ENCODE assay signal across 12 mouse cellular contexts in genomic region chr14:86056991-86057390, GRCm38 (mm10).
A peak's percentile ranks its signal among the peaks of the same experiment; 100 is the strongest.
DNase-seq lines count a peak whose midpoint lies in the region; ATAC-seq and TF ChIP-seq lines count a peak whose summit lies in the region.
"Had no signal": no experiment of that assay in that cellular context is flagged by ENCODE, and none has a peak within 500 bp of the region (broad histone marks: within the 10 kb centered on the region; RNA-seq: fewer than 3 reads in every experiment).

No protein-coding gene starts in this region.

- DNase-seq in hindbrain, postnatal 0 days (ENCODE audit: low spot score): peak; percentile 17
- no peak for DNase-seq in lung, postnatal 14 days
- no peak for DNase-seq in liver
- DNase-seq: heart, postnatal 4 days; kidney, adult 9 months had no signal

- 58% methylated on average over 4 of the region's 4 CpGs for WGBS in hindbrain, postnatal 0 days
- WGBS in hindbrain, embryonic 12.5 days: 72% methylated on average over 4 of the region's 4 CpGs
- WGBS in lung, embryonic 16.5 days: 31% methylated on average over 4 of the region's 4 CpGs
- WGBS in forebrain, embryonic 16.5 days: 51% methylated on average over 4 of the region's 4 CpGs
- 18% methylated on average over 4 of the region's 4 CpGs for WGBS in limb, embryonic 15.5 days

- H3K9ac ChIP-seq in hindbrain, postnatal 0 days (replicated peaks; ENCODE audit: low read length): no peak overlapping the region
- no peak overlapping the region for H3K9ac ChIP-seq in hindbrain, embryonic 12.5 days
- no peak overlapping the region for H3K9ac ChIP-seq in lung, embryonic 16.5 days (ENCODE audit: low read length)
- no peak overlapping the region for H3K9ac ChIP-seq in forebrain, embryonic 16.5 days (replicated peaks; ENCODE audit: low read depth, low read length)
- no peak overlapping the region for H3K9ac ChIP-seq in limb, embryonic 15.5 days
- H3K9ac ChIP-seq: heart, embryonic 12.5 days; midbrain, embryonic 15.5 days had no signal

- no peaks in the 10 kb centered on the region for H3K27me3 ChIP-seq in hindbrain, postnatal 0 days (ENCODE audit: insufficient read depth, low read length)
- H3K27me3 ChIP-seq in hindbrain, embryonic 12.5 days: no peaks in the 10 kb centered on the region
- H3K27me3 ChIP-seq in lung, embryonic 16.5 days (ENCODE audit: control insufficient read depth, insufficient read depth, low read depth, low read length): no peaks in the 10 kb centered on the region
- H3K27me3 ChIP-seq in forebrain, embryonic 16.5 days (replicated peaks; ENCODE audit: control insufficient read depth, insufficient read depth, low read length): no peaks in the 10 kb centered on the region
- H3K27me3 ChIP-seq in limb, embryonic 15.5 days: no peaks in the 10 kb centered on the region
- H3K27me3 ChIP-seq: heart, embryonic 12.5 days; midbrain, embryonic 15.5 days had no signal

- H3K36me3 ChIP-seq in hindbrain, postnatal 0 days (ENCODE audit: insufficient read depth, low read length): no peaks in the 10 kb centered on the region
- no peaks in the 10 kb centered on the region for H3K36me3 ChIP-seq in hindbrain, embryonic 12.5 days
- H3K36me3 ChIP-seq in lung, embryonic 16.5 days (ENCODE audit: control insufficient read depth, insufficient read depth, low read length): no peaks in the 10 kb centered on the region
- H3K36me3 ChIP-seq in forebrain, embryonic 16.5 days (ENCODE audit: control insufficient read depth, insufficient read depth): no peaks in the 10 kb centered on the region
- H3K36me3 ChIP-seq in limb, embryonic 15.5 days: no peaks in the 10 kb centered on the region
- H3K36me3 ChIP-seq: heart, embryonic 12.5 days; midbrain, embryonic 15.5 days had no signal

- no peaks in the 10 kb centered on the region for H3K9me3 ChIP-seq in hindbrain, postnatal 0 days (ENCODE audit: low read length)
- H3K9me3 ChIP-seq in hindbrain, embryonic 12.5 days (replicated peaks): no peaks in the 10 kb centered on the region
- H3K9me3 ChIP-seq in lung, embryonic 16.5 days (ENCODE audit: control insufficient read depth, low read length): no peaks in the 10 kb centered on the region
- H3K9me3 ChIP-seq in forebrain, embryonic 16.5 days (ENCODE audit: control insufficient read depth, low read length): no peaks in the 10 kb centered on the region
- no peaks in the 10 kb centered on the region for H3K9me3 ChIP-seq in limb, embryonic 15.5 days
- H3K9me3 ChIP-seq: heart, embryonic 12.5 days; midbrain, embryonic 15.5 days had no signal

- ATAC-seq in hindbrain, postnatal 0 days: no peak
- no peak for ATAC-seq in hindbrain, embryonic 12.5 days (ENCODE audit: low FRiP score)
- ATAC-seq in lung, embryonic 16.5 days (ENCODE audit: low read depth): peak; percentile 95
- peak; percentile 73 for ATAC-seq in forebrain, embryonic 16.5 days
- ATAC-seq in limb, embryonic 15.5 days (ENCODE audit: insufficient number of reproducible peaks, low FRiP score, low TSS enrichment, low read depth): peak; percentile 63; the same call in 1 of the 2 replicates
- ATAC-seq: midbrain, embryonic 15.5 days had no signal

- H3K27ac ChIP-seq in hindbrain, postnatal 0 days: no peak overlapping the region
- no peak overlapping the region for H3K27ac ChIP-seq in hindbrain, embryonic 12.5 days
- no peak overlapping the region for H3K27ac ChIP-seq in lung, embryonic 16.5 days (ENCODE audit: low read length)
- H3K27ac ChIP-seq in forebrain, embryonic 16.5 days (ENCODE audit: low read length): no peak overlapping the region
- H3K27ac ChIP-seq in limb, embryonic 15.5 days: no peak overlapping the region
- H3K27ac ChIP-seq: midbrain, embryonic 15.5 days had no signal

- no peak overlapping the region for H3K4me3 ChIP-seq in hindbrain, postnatal 0 days (ENCODE audit: low read length)
- no peak overlapping the region for H3K4me3 ChIP-seq in hindbrain, embryonic 12.5 days
- H3K4me3 ChIP-seq in lung, embryonic 16.5 days (ENCODE audit: low read length): no peak overlapping the region
- no peak overlapping the region for H3K4me3 ChIP-seq in forebrain, embryonic 16.5 days (replicated peaks; ENCODE audit: low read length)
- H3K4me3 ChIP-seq in limb, embryonic 15.5 days: no peak overlapping the region
- H3K4me3 ChIP-seq: erythroblast, embryonic 14.5 days; heart, embryonic 12.5 days; midbrain, embryonic 15.5 days had no signal

- H3K4me2 ChIP-seq in hindbrain, postnatal 0 days (ENCODE audit: low read depth, low read length): no peak overlapping the region
- no peak overlapping the region for H3K4me2 ChIP-seq in hindbrain, embryonic 12.5 days (replicated peaks)
- no peak overlapping the region for H3K4me2 ChIP-seq in lung, embryonic 16.5 days (ENCODE audit: low read depth, low read length)
- no peak overlapping the region for H3K4me2 ChIP-seq in forebrain, embryonic 16.5 days (ENCODE audit: low read length)
- no peak overlapping the region for H3K4me2 ChIP-seq in limb, embryonic 15.5 days
- H3K4me2 ChIP-seq: heart, embryonic 12.5 days; midbrain, embryonic 15.5 days had no signal

- TF ChIP-seq CTCF in hindbrain, postnatal 0 days (IDR thresholded peaks at IDR 0.05; ENCODE audit: low read depth): no peak

- H3K4me1 ChIP-seq in hindbrain, postnatal 0 days (ENCODE audit: insufficient read depth, low read length): no peaks in the 10 kb centered on the region
- no peaks in the 10 kb centered on the region for H3K4me1 ChIP-seq in hindbrain, embryonic 12.5 days
- no peaks in the 10 kb centered on the region; the same call in 1 of the 2 replicates for H3K4me1 ChIP-seq in lung, embryonic 16.5 days (replicated peaks; ENCODE audit: control insufficient read depth, insufficient read depth, low read length)
- H3K4me1 ChIP-seq in forebrain, embryonic 16.5 days (replicated peaks; ENCODE audit: control insufficient read depth, insufficient read depth, low read length): no peaks in the 10 kb centered on the region
- no peaks in the 10 kb centered on the region for H3K4me1 ChIP-seq in limb, embryonic 15.5 days
- H3K4me1 ChIP-seq: heart, embryonic 12.5 days; midbrain, embryonic 15.5 days had no signal

Comparison
In these comparisons a context has a peak if more than half of its experiments do, and no peak if none do; other contexts are left out.
1. ATAC-seq: peak in lung, embryonic 16.5 days (single experiment), forebrain, embryonic 16.5 days (single experiment) and limb, embryonic 15.5 days (single experiment); none in hindbrain, postnatal 0 days (single experiment) and hindbrain, embryonic 12.5 days (single experiment).